Mouse (Mus musculus): ENCODE measurements around the gene Cox17. TPM values are rescaled to one million over a fixed set of nuclear protein-coding genes. Genes with fewer than 3 reads are reported as not detected.

The Cox17 gene
- polyA plus RNA-seq, 1 experiment from 2014 or later, result 147 TPM

DNA sequence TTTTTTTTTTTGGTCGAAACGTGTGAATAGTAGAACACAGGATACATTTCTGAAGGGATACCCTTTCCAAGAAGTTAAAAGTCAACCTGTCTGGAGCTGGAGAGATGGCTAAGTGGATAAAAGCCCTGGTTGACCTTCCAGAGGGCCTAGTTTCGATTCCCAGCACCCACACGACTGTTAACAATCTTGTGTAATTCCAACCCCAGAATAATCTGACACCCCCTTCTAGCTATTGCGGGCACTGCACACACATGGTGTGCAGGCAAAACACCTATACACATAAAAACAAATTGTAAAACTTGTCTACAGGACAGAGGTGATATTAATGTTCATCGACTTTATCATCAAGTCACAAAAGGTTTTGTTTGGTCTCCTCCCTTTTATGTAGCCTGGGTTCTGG, 797 bp downstream of the Cox17 start:
- Histone ChIP-seq H3K27ac (ENCODE audit: low read length) (no peak overlapping the region), H3K4me2 (replicated peaks; ENCODE audit: low read depth, low read length) (peak overlapping the region; percentile 65), H3K9me3 (ENCODE audit: low read length) (no peaks in the 10 kb centered on the region), H3K27me3 (ENCODE audit: insufficient read depth, low read length) (no peaks in the 10 kb centered on the region), H3K4me1 (ENCODE audit: insufficient read depth, low read length) (peaks cover 9% of the 10 kb centered on the region), H3K36me3 (ENCODE audit: insufficient read depth, low read length) (peaks cover 29% of the 10 kb centered on the region), H3K9ac (replicated peaks; ENCODE audit: low read length) (peak overlapping the region; percentile 97), H3K4me3 (ENCODE audit: low read length) (peak overlapping the region; percentile 92)
- WGBS, result 59% methylated on average over 6 of the region's 6 CpGs
- no peak for ATAC-seq (ENCODE audit: low FRiP score, low TSS enrichment)

DNA sequence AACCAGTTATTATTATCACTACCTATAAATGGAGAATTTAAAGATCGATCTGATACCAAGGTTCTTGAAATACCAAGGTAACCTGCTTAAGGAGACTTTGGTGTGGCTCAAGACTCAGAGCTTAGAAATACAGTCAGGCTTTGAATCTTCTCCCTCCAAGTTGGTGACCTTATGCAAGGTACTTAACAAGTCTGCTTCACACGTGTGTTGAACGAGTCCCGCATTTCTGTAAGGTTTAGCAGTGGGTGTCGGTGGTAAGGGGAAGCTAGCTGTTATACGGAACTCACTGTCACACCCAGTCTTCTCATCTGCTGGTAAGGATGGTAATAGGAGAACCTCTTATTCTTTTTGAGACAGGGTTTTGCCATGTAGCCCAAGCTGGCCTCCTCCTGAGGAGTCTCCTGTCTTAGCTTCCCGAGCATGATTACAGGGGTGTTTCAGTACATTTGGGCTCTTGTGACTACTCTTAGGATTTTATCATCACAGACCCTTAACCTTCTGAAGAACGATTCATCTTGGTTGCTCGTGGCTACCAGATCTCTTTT, 1.5 kb downstream of the Cox17 start:
- H3K36me3 ChIP-seq (ENCODE audit: insufficient read depth, low read length), result peaks cover 29% of the 10 kb centered on the region
- H3K27me3 ChIP-seq (ENCODE audit: insufficient read depth, low read length), result no peaks in the 10 kb centered on the region
- ATAC-seq (ENCODE audit: low FRiP score, low TSS enrichment), result no peak
- H3K9me3 ChIP-seq (ENCODE audit: low read length), result no peaks in the 10 kb centered on the region
- no peak overlapping the region for H3K9ac ChIP-seq (replicated peaks; ENCODE audit: low read length)
- H3K27ac ChIP-seq (ENCODE audit: low read length), result no peak overlapping the region
- peaks cover 9% of the 10 kb centered on the region for H3K4me1 ChIP-seq (ENCODE audit: insufficient read depth, low read length)
- no peak overlapping the region for H3K4me3 ChIP-seq (ENCODE audit: low read length)
- H3K4me2 ChIP-seq (replicated peaks; ENCODE audit: low read depth, low read length), result no peak overlapping the region
- 89% methylated on average over 9 of the region's 9 CpGs for WGBS

DNA sequence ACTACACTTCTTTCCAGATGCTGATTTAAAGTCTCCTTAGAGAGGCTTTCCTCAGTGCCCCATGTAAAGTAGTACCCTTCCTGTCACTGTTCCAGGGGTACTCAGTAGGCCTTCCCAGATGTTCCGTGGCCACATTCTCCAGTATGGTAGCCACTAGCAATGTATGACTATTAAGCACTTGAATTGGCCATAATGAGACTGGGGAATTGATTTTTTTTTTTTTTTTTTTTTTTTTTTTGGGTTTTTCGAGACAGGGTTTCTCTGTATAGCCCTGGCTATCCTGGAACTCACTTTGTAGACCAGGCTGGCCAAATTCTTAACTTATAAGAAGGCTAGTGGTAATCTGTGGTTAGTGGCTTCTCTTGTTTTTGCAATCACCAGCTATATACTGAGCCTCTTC, 3.1 kb downstream of the Cox17 start:
- Histone ChIP-seq H3K4me3 (ENCODE audit: low read length) (no peak overlapping the region), H3K9me3 (ENCODE audit: low read length) (no peaks in the 10 kb centered on the region), H3K4me1 (ENCODE audit: insufficient read depth, low read length) (peaks cover 9% of the 10 kb centered on the region), H3K36me3 (ENCODE audit: insufficient read depth, low read length) (peaks cover 31% of the 10 kb centered on the region), H3K9ac (replicated peaks; ENCODE audit: low read length) (no peak overlapping the region), H3K27me3 (ENCODE audit: insufficient read depth, low read length) (no peaks in the 10 kb centered on the region), H3K27ac (ENCODE audit: low read length) (no peak overlapping the region), H3K4me2 (replicated peaks; ENCODE audit: low read depth, low read length) (no peak overlapping the region)
- no peak for ATAC-seq (ENCODE audit: low FRiP score, low TSS enrichment)
- WGBS, result 94% methylated on average over 2 of the region's 2 CpGs

DNA sequence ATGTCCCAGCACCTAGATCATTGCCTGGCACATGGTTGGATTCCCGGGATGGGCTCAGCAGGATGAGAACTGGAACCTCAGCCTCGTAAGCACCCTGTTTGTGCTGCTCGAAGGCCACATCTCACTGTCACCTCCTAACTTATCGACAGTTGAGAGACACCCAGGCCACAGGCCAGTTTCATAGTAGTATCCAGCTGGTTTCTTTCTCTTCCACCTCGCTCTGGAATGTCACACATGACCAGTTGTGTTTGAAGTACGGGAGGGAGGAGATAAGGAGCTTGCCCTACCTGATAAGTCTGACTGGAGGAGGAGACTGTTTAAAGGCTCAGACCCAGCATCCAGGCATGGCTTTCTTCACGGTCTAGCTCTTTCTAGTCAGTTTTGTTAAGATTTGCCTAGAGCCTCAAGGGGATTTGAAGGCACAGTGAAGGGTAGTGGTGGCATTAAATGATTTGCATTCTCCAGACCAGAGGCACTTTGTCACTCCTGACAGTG, 3.6 kb downstream of the Cox17 start:
- no peak overlapping the region for H3K27ac ChIP-seq (ENCODE audit: low read length)
- H3K9me3 ChIP-seq (ENCODE audit: low read length), result no peaks in the 10 kb centered on the region
- whole genome bisulfite sequencing, result 58% methylated on average over 7 of the region's 7 CpGs
- no peaks in the 10 kb centered on the region for H3K27me3 ChIP-seq (ENCODE audit: insufficient read depth, low read length)
- H3K4me3 ChIP-seq (ENCODE audit: low read length), result no peak overlapping the region
- peaks cover 31% of the 10 kb centered on the region for H3K36me3 ChIP-seq (ENCODE audit: insufficient read depth, low read length)
- H3K4me2 ChIP-seq (replicated peaks; ENCODE audit: low read depth, low read length), result no peak overlapping the region
- peaks cover 9% of the 10 kb centered on the region for H3K4me1 ChIP-seq (ENCODE audit: insufficient read depth, low read length)
- H3K9ac ChIP-seq (replicated peaks; ENCODE audit: low read length), result no peak overlapping the region
- ATAC-seq (ENCODE audit: low FRiP score, low TSS enrichment), result no peak

DNA sequence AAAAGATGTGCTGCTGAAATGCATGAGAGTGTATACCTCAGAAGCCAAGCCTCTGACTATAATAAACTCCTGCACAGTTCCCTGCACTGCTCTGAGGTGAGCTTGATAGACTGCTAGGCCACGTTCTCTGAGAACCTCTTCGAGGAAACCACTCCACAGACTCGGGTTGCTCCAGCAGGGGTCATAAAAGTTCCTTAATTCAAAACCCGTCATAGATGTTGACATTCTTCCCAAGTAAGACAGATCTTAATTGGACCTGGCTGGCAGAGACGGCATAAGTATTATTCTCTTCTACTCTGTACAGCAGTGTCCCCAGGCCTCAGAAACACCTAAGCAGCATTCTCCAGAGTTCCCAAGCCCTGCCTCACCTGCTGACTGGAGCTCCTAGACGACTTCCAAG, 4.1 kb downstream of the Cox17 start:
- WGBS, result 66% methylated on average over 6 of the region's 6 CpGs
- Histone ChIP-seq H3K36me3 (ENCODE audit: insufficient read depth, low read length) (peaks cover 31% of the 10 kb centered on the region), H3K4me2 (replicated peaks; ENCODE audit: low read depth, low read length) (no peak overlapping the region), H3K4me1 (ENCODE audit: insufficient read depth, low read length) (peaks cover 9% of the 10 kb centered on the region), H3K27ac (ENCODE audit: low read length) (no peak overlapping the region), H3K4me3 (ENCODE audit: low read length) (no peak overlapping the region), H3K9ac (replicated peaks; ENCODE audit: low read length) (no peak overlapping the region), H3K27me3 (ENCODE audit: insufficient read depth, low read length) (no peaks in the 10 kb centered on the region), H3K9me3 (ENCODE audit: low read length) (no peaks in the 10 kb centered on the region)
- ATAC-seq (ENCODE audit: low FRiP score, low TSS enrichment), result no peak

DNA sequence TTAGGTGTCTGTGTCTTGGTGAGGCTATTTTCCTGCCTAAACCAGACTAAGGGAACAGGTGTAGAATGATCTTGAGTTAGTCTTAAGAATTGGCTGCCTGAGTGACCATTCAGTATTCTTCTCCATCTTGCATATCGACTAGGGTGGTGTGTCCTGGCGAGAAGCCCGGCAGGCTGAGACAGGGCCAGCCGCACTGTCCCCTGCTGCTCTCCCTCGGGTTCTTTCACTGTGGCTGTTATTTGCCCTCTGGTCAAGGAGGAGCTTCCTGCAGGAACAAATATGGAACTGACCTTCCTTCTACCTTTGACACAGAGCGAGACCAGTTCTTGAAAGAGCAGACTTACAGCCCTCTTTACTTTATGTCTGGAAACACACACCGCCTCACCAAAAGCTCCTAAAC, 5.2 kb downstream of the Cox17 start:
- Histone ChIP-seq H3K9ac (replicated peaks; ENCODE audit: low read length) (no peak overlapping the region), H3K4me3 (ENCODE audit: low read length) (no peak overlapping the region), H3K4me1 (ENCODE audit: insufficient read depth, low read length) (peaks cover 9% of the 10 kb centered on the region), H3K9me3 (ENCODE audit: low read length) (no peaks in the 10 kb centered on the region), H3K4me2 (replicated peaks; ENCODE audit: low read depth, low read length) (no peak overlapping the region), H3K27ac (ENCODE audit: low read length) (no peak overlapping the region), H3K36me3 (ENCODE audit: insufficient read depth, low read length) (peaks cover 33% of the 10 kb centered on the region), H3K27me3 (ENCODE audit: insufficient read depth, low read length) (no peaks in the 10 kb centered on the region)
- 78% methylated on average over 7 of the region's 7 CpGs for WGBS
- ATAC-seq (ENCODE audit: low FRiP score, low TSS enrichment), result no peak

DNA sequence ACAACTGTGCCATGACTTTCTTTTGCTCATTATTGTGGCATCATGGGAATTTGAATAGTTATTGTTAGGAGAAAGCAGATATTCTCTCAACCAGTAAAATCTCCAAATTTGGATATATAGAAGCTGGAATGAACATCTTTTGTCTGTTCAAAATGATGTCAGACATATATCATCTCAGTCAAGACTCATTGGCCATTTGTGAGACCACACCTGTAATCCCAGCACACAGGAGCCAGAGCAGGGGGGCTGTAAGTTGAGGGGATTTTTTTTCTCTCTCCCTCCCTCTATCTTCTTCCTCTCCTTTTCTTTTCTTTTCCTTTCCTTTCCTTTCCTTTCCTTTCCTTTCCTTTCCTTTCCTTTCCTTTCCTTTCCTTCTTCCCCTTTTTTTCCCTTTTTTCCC, 6.1 kb downstream of the Cox17 start:
- Histone ChIP-seq H3K9me3 (ENCODE audit: low read length) (no peaks in the 10 kb centered on the region), H3K9ac (replicated peaks; ENCODE audit: low read length) (no peak overlapping the region), H3K4me3 (ENCODE audit: low read length) (no peak overlapping the region), H3K36me3 (ENCODE audit: insufficient read depth, low read length) (peaks cover 34% of the 10 kb centered on the region), H3K4me1 (ENCODE audit: insufficient read depth, low read length) (peaks cover 5% of the 10 kb centered on the region), H3K27me3 (ENCODE audit: insufficient read depth, low read length) (no peaks in the 10 kb centered on the region), H3K27ac (ENCODE audit: low read length) (no peak overlapping the region), H3K4me2 (replicated peaks; ENCODE audit: low read depth, low read length) (no peak overlapping the region)
- ATAC-seq (ENCODE audit: low FRiP score, low TSS enrichment), result no peak

DNA sequence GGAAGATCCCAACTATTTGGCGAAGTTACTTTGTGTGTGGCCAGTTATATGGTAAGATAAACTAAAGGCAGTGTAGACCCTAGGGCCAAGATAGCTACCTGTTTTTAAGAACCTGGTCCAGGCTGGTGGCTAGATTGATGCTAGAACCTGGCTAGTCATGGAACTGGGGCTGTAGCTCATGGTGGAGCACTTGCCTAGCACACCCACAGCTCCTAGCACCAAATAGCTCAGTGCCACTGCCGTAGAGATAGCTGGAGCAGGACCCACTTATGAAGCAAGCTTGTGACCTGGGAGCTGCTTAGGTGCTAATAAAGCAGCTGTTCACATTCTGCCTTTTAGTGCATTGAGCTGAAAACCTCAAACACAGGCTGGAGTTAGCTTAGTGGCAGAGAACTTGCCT, 6.9 kb downstream of the Cox17 start:
- Histone ChIP-seq H3K27me3 (ENCODE audit: insufficient read depth, low read length) (no peaks in the 10 kb centered on the region), H3K4me1 (ENCODE audit: insufficient read depth, low read length) (no peaks in the 10 kb centered on the region), H3K9me3 (ENCODE audit: low read length) (no peaks in the 10 kb centered on the region), H3K36me3 (ENCODE audit: insufficient read depth, low read length) (peaks cover 37% of the 10 kb centered on the region), H3K4me2 (replicated peaks; ENCODE audit: low read depth, low read length) (no peak overlapping the region), H3K4me3 (ENCODE audit: low read length) (no peak overlapping the region), H3K27ac (ENCODE audit: low read length) (no peak overlapping the region), H3K9ac (replicated peaks; ENCODE audit: low read length) (no peak overlapping the region)
- ATAC-seq (ENCODE audit: low FRiP score, low TSS enrichment), result no peak
- WGBS, result 84% methylated on average over 2 of the region's 2 CpGs

DNA sequence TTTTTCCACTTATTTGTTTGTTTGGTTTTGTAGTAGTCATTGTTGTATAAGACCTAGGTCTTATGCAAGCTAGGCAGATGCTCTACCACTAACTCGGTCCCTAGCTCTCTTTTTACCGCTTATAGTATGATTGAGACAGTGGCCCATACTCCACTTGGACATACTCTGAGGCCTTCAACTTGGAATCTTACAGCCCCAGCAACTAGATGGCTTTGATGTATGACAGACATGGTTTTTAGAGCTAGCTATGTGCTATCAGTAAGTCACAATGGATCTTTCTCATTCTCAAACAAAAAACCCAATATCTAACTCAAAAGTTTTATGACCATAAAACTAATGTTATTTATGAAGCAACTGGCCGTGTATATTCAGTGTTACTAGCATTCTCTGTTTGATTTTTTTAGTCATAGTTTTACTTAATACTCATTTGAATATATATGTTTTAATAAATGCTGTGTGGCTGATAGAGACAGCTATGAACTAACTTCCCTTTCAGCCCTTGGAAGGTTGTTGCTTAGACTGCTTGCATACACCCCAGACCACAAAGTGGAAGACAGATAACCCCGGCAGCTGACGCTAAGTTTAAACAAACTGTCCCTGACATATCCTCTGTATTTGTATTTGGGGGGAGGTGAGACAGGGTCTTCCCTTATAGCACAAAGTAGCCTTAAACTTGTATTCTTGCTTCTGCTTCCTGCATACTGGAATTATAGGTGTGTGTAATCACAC, 7.6 kb downstream of the Cox17 start:
- Histone ChIP-seq H3K27ac (ENCODE audit: low read length) (no peak overlapping the region), H3K36me3 (ENCODE audit: insufficient read depth, low read length) (peaks cover 33% of the 10 kb centered on the region), H3K27me3 (ENCODE audit: insufficient read depth, low read length) (no peaks in the 10 kb centered on the region), H3K4me1 (ENCODE audit: insufficient read depth, low read length) (no peaks in the 10 kb centered on the region), H3K4me3 (ENCODE audit: low read length) (no peak overlapping the region), H3K9me3 (ENCODE audit: low read length) (no peaks in the 10 kb centered on the region), H3K9ac (replicated peaks; ENCODE audit: low read length) (no peak overlapping the region), H3K4me2 (replicated peaks; ENCODE audit: low read depth, low read length) (no peak overlapping the region)
- no peak for ATAC-seq (ENCODE audit: low FRiP score, low TSS enrichment)
- 82% methylated on average over 5 of the region's 5 CpGs for WGBS

DNA sequence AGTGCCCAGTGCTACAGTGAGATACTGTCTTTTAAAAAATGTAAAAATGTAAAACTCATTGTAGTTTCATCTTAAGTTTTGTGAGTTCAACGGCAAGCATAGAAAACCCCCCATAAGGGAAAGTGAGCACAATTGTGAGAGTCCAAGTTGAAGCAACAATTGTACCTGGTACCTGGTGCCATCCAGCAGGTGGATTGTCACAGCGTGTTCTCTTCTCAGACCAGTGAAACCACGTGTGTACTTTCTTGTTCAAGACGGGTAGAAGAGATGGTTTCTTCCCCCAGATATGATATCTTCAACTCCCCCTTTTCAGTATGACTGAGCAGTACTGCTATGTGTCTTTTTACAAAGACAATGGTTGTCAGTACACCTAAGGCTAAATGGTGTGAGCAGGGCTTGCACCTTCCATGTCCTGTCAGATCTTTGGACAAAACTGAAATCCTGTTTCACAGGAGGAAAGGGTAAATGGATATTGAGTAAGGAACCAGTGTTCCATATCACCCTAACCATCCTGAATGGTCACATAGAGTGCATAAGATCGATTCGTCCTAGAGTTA, 11.5 kb downstream of the Cox17 start:
- Histone ChIP-seq H3K9me3 (ENCODE audit: low read length) (no peaks in the 10 kb centered on the region), H3K27ac (ENCODE audit: low read length) (no peak overlapping the region), H3K9ac (replicated peaks; ENCODE audit: low read length) (no peak overlapping the region), H3K36me3 (ENCODE audit: insufficient read depth, low read length) (peaks cover 8% of the 10 kb centered on the region; the same call in 1 of the 2 replicates), H3K4me3 (ENCODE audit: low read length) (no peak overlapping the region), H3K4me1 (ENCODE audit: insufficient read depth, low read length) (no peaks in the 10 kb centered on the region), H3K4me2 (replicated peaks; ENCODE audit: low read depth, low read length) (no peak overlapping the region), H3K27me3 (ENCODE audit: insufficient read depth, low read length) (no peaks in the 10 kb centered on the region)
- 93% methylated on average over 6 of the region's 6 CpGs for WGBS
- ATAC-seq (ENCODE audit: low FRiP score, low TSS enrichment), result no peak

Data from kidney, embryonic 16.5 days (tissue).